Mouse (Mus musculus) olfactory bulb, adult 2 months (tissue): ENCODE results near the gene Fry. TPM values are rescaled to one million over a fixed set of nuclear protein-coding genes. Genes with fewer than 3 reads are reported as not detected.

Experiments
- H3K27ac ChIP-seq: fragments of 200-500 bp; 2 replicates; pipeline ENCODE4 v1.5.1; 2012; ENCODE audit warnings: low read depth, low read length; ENCODE audit not compliant: insufficient read depth
- H3K4me1 ChIP-seq: fragments of 200-500 bp; 2 replicates; pipeline ENCODE4 v1.6.1; 2012; ENCODE audit warnings: low read length; ENCODE audit not compliant: control insufficient read depth, insufficient read depth
- H3K4me3 ChIP-seq: fragments of 200-500 bp; 2 replicates; pipeline ENCODE4 v1.5.1; 2012; ENCODE audit warnings: mild to moderate bottlenecking, low read depth, low read length, moderate library complexity; ENCODE audit not compliant: insufficient read depth
- CTCF ChIP-seq: fragments of 200-500 bp; IDR thresholded peaks from 2 replicates; pipeline ENCODE4 v1.5.1; 2012; ENCODE audit warnings: low read depth, mild to moderate bottlenecking, low read length, moderate library complexity; ENCODE audit not compliant: insufficient read depth
- POLR2A ChIP-seq: fragments of 200-500 bp; IDR thresholded peaks from 2 replicates; pipeline ENCODE4 v1.6.1; 2012; ENCODE audit warnings: mild to moderate bottlenecking, low read depth, low read length, moderate library complexity; ENCODE audit not compliant: insufficient read depth
- WGBS: fragments of 180-500 bp; shearing (Covaris S2); methylation state at CpG from one replicate; pipeline ENCODE4 v1.1.7; 2018; 5-methylcytosine and 5-hydroxymethylcytosine counted together
- polyA plus RNA-seq: library from polyadenylated mRNA; stranded (reverse); fragments of >200 nt; gene quantifications from 2 replicates; pipeline ENCODE4 v1.2.4, GENCODE M21; 2012; ENCODE audit warnings: low replicate concordance; ENCODE audit not compliant: missing spikeins, insufficient read depth, insufficient read length

Fry gene
- polyA plus RNA-seq, 1 experiment: not detected

GRCm38 (mm10) chr5:150358671-150359070, 240.2 kb downstream of the Fry start:
- H3K27ac ChIP-seq: no peak overlapping the region
- 80% methylated on average over 14 of the region's 14 CpGs for WGBS
- TF ChIP-seq POLR2A (no peak), CTCF (no peak)
- H3K4me1 ChIP-seq: 0 out of 2 replicates have a peak, but pooled peaks cover 2% of the 10 kb centered on the region
- no peak overlapping the region for H3K4me3 ChIP-seq

DNA sequence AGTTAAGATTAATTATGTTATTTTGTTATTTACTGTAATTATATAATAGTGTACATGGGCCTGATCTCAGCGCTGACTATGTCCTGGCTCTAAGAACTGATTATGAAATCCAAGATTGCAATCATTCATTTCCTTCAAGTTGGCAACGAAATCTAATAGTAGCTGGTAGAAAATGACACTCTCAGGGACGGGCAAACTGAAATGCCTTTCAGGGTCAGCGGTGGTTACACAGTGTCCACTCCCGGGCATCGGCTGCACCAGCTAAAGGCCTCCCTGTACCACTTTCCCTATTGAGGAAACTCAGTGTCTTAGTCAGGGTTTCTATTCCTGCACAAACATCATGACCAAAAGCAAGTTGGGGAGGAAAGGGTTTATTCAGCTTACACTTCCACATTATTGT, 243.8 kb downstream of the Fry start:
- Histone ChIP-seq H3K27ac (no peak overlapping the region), H3K4me1 (0 out of 2 replicates have a peak, but pooled peaks cover 2% of the 10 kb centered on the region), H3K4me3 (no peak overlapping the region)
- WGBS: 87% methylated on average over 6 of the region's 6 CpGs
- TF ChIP-seq POLR2A: no peak
- no peak for TF ChIP-seq CTCF

DNA sequence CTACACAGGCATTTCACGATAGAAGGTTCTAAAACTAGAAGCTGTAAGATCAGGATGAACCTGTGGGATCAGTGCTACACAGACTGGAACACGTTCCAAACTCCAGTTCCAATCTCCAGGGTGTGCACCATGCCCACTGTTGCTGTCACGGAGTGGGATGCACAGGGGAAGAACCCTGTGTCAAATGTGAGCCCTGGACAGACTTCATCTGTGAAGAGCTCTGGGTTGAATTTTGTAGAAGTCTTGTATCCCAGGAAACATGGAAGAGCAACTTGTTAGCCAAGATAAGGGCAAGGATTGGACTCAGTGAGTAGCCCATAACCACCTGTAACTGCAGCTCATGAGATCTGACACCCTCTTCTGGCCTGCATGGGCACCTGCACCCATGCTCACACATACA, 246.2 kb downstream of the Fry start:
- Histone ChIP-seq H3K4me1 (no peaks in the 10 kb centered on the region), H3K27ac (no peak overlapping the region), H3K4me3 (no peak overlapping the region)
- WGBS: 88% methylated on average over 3 of the region's 3 CpGs
- TF ChIP-seq CTCF (no peak), POLR2A (no peak)

GRCm38 (mm10) chr5:150367027-150367426, 248.6 kb downstream of the Fry start:
- TF ChIP-seq CTCF (no peak), POLR2A (no peak)
- Histone ChIP-seq H3K27ac (no peak overlapping the region), H3K4me1 (no peaks in the 10 kb centered on the region), H3K4me3 (no peak overlapping the region)
- 95% methylated on average over 4 of the region's 4 CpGs for WGBS

GRCm38 (mm10) chr5:150370291-150370690, 251.8 kb downstream of the Fry start:
- no peak for TF ChIP-seq POLR2A
- TF ChIP-seq CTCF: no peak
- Histone ChIP-seq H3K27ac (no peak overlapping the region), H3K4me1 (0 out of 2 replicates have a peak, but pooled peaks cover 2% of the 10 kb centered on the region), H3K4me3 (no peak overlapping the region)
- 62% methylated on average over 6 of the region's 6 CpGs for WGBS

DNA sequence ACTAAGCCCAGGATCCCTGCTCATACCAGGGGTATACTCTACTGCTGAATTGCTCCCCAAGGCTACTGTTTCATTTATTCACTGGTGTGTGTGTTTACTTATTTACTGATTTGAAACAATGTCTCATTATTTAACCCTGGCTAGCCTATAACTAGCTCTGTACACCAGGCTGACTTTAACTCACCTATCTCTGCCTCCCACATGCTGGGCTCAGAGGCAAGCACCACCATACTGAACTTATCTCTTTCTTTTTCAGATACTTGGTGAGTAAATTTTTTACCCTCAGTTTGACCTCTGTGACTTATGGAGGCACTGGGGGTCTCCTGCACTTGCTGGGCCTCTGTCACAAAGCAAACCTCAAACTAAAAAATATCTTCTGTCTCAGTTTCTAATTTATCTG, 252.4 kb downstream of the Fry start:
- TF ChIP-seq CTCF: no peak
- TF ChIP-seq POLR2A: no peak
- H3K4me3 ChIP-seq: no peak overlapping the region
- no peak overlapping the region for H3K27ac ChIP-seq
- H3K4me1 ChIP-seq: 0 out of 2 replicates have a peak, but pooled peaks cover 2% of the 10 kb centered on the region

DNA sequence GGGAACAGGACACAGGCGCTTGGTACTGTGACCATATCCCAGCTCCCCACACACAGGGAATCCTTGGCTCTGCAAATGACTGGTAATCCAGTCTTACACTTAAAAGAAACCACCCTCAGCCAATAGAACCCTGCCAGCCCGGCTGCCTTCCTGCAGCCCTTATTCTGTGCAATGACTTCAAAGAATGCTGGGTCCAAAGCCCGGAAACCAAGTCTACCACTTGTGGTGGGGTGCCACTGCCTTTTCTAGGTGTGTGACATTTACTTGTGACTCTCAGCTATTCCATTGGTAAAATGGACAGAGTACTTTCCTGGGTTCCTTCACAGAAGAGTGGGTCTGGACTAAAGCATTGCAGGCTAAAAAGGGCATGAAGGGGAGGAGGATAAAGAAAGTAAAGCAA, 254.5 kb downstream of the Fry start:
- Histone ChIP-seq H3K4me1 (0 out of 2 replicates have a peak, but pooled peaks cover 2% of the 10 kb centered on the region), H3K27ac (no peak overlapping the region), H3K4me3 (no peak overlapping the region)
- WGBS: 64% methylated on average over 3 of the region's 3 CpGs
- TF ChIP-seq CTCF: no peak
- no peak for TF ChIP-seq POLR2A

DNA sequence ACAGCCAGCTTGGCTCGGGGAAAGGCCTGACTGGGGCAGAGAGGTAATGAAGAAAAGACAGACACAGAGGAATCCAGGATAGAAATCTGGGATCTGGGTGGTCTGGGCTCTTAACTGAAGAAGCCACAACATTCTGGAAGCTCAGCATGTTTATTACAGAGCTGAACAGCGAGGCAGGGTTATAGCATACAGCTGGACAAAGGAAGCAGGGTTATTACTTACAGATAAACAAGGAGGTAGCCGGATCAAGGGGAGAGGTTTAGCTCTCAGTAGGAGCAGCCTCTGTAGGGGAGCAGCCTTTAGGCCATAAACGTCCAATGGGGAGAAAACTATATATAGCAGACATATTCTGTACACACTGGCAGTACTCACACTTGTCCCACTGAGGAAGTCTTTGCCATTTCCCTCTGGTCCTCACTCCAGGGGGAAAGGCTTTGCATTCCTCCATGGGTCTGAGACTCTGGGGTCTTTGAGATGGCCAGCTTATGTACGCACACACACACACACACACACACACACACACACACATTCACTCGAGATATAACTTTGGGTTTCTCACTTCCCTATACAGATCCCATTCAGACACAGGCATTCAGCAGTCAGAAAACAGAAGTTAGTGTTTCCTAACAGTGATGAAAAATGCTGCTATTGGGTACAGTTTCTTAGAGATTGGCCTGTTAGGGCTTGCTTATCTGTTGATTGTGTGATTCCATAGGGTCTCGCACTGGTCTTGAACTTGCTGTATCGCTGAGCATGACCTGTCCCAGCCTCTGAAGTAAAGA, 256.5 kb downstream of the Fry start:
- H3K27ac ChIP-seq: no peak overlapping the region
- H3K4me3 ChIP-seq: no peak overlapping the region
- WGBS: 84% methylated on average over 8 of the region's 8 CpGs
- 0 out of 2 replicates have a peak, but pooled peaks cover 2% of the 10 kb centered on the region for H3K4me1 ChIP-seq
- TF ChIP-seq CTCF (no peak), POLR2A (no peak)

- Histone ChIP-seq H3K4me3 (no peak overlapping the region), H3K4me1 (peaks cover 1% of the 10 kb centered on the region; the same call in 1 of the 2 replicates), H3K27ac (no peak overlapping the region)
- 83% methylated on average over 18 of the region's 18 CpGs for WGBS
- TF ChIP-seq POLR2A (no peak), CTCF (no peak)
Measured at GRCm38 (mm10) chr5:150378586-150378985, 260.1 kb downstream of the Fry start.
